Mouse (Mus musculus) adrenal gland, adult 8-10 months (tissue): ENCODE data around the gene Sltm. TPM values are rescaled to one million over a fixed set of nuclear protein-coding genes. Genes with fewer than 3 reads are reported as not detected.
"Not testable (repeated sequence)": the region's sequence is repeated elsewhere in the genome, so short reads cannot be mapped to it uniquely, and the experiment has no call there.

Experiments
- DNase-seq: peaks from one replicate; pipeline ENCODE4 v3.0.0; 2022
- total RNA-seq, 4 experiments: library from RNA; stranded (reverse); gene quantifications; 2 replicates each; pipeline ENCODE4 v1.2.4; 2022

Gene Sltm
- total RNA-seq, 4 experiments from 2014 or later = 25.6 to 66.3 (median 38.4) TPM

DNA sequence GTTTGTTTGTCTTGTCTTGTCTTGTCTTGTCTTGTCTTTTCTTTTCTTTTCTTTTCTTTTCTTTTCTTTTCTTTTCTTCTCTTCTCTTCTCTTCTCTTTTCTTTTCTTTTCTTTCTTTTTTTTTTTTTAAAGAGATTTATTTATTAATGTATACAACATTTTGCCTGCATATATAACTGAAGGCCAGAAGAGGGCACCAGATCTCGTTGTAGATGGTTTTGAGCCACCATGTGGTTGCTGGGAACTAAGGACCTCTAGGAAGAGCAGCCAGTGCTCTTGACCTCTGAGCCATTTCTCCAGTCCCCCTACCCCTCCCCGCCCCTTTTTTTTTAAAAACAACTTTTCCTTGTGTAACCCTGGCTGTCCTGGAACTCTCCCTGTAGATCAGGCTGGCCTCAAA is 9.7 kb downstream of the Sltm start:
- not testable (repeated sequence) for DNase-seq

DNA sequence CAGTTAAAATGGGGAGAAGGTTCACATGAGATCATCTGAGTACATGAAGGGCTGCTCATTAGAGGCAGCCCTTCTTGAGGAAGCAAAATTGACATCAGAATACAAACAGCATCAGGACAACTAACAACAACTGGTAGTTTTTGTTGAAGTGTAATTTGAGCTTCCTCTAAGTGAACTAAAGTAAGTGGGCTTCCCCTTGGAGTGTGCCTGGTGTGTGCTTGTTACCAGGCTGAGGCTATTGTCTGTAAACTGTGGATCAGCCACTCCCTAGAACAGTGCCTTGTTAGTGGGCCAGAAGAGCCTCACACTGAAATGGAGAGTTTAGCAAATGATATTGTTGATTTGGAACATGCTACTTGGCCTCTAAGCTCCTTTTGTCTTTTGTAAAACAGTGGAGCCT is 12.9 kb downstream of the Sltm start:
- no peak for DNase-seq

DNA sequence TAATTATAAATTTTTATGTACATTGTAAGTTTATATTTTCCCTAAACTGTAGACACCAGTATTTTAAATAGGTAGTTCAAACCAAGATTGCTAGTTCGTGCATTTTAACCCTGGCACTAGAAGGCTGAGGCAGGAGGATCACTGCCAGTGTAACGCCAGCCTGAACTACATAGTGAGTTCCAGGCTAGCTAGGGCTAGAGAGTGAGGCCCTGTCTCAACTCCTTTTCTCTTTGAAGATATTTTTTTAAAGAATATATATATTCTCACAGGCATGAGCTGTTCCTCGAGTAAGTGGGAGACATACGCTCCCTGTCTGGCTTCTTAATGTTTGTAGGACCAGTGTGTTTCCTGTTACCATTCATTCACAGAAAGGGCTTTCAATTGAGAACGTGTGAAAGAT is 14.2 kb downstream of the Sltm start:
- DNase-seq = no peak

DNA sequence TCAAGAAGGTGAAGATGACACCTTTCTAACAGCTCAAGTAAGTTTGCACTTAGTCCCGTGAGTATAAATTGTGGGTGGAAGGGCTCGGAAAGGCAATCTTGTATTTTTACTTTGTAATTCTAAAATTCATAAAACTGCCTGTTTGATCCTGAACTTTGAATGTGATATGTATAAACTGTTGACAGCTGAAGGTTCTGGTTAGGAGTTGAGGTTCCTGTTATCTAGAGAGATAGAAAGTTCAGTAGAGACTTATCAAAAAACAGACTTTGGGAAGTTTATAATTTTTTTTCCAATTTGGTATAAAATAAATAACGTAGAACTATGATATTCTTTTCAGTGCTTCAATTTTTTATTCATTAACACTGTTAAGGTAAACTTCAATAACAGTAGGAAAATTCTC is 20.3 kb downstream of the Sltm start:
- no peak for DNase-seq

GRCm38 (mm10) chr9:70567651-70568050 is 25.1 kb downstream of the Sltm start:
- no peak for DNase-seq

- DNase-seq = no peak
Observed at GRCm38 (mm10) chr9:70570351-70570750, 27.8 kb downstream of the Sltm start.

DNA sequence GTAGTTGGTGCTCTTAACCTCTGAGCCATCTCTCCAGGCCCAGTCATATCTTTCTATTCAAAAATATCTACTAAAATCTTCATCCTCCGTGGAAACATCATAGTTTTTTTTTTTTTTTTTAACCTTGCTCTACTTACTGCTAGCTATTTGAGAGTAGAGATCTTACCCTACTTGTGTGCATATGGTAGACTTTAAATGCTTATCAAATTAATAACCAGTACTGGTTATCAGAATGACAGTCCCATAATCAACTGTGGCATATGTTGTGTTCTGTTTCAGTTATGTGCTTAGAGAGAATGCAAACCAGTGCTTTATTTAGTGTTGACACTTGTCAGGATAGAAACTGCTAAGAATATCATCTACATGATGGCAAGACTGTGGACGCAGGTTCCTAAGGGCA is 35.6 kb downstream of the Sltm start:
- DNase-seq = no peak

GRCm38 (mm10) chr9:70580956-70581355 is 38.4 kb downstream of the Sltm start:
- no peak for DNase-seq

- no peak for DNase-seq
Observed at GRCm38 (mm10) chr9:70584641-70585040, 42.1 kb downstream of the Sltm start.

DNA sequence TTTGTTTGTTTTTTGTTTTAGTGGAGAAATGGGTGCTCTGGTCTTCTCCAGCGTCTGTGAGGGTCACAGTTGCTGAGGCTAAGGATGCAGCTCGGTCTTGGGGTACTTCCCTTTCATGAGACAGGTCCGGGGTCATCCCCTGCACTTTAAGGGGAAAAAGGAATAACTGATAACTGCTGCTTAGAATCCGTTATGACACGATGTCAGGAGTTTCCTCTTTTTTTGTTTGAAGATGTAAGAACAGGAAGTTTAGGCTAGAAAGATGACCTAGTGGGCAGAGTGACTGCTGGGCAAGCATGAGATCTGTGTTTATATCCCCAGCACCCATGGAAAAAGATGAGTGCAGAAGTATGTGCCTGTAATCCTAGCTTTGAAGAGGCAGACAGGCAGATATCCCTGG is 42.6 kb downstream of the Sltm start:
- no peak for DNase-seq

GRCm38 (mm10) chr9:70587171-70587570 is 44.6 kb downstream of the Sltm start:
- no peak for DNase-seq

- no peak for DNase-seq
Observed at GRCm38 (mm10) chr9:70590775-70591174, 48.2 kb downstream of the Sltm start.

DNA sequence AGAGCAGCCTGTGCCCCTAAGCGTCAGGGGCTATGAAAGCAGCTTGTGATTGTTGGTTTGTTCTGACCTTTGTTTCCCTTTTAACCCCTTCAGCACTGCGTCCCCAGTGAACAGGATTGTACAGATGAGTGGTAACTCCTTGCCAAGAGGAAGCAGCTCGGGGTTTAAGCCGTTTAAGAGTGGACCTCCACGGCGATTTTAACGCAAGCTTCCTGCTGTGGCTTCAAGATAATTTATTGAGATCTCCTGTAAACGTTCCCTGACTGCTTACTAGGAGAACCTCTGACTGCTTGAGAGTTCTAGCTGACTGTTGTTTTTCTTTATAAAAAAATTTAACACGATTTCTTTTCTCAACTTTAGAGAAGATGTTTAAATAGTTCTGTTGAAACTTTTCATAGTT is 48.9 kb downstream of the Sltm start:
- DNase-seq = no peak

GRCm38 (mm10) chr9:70598271-70598670 is 55.7 kb downstream of the Sltm start:
- DNase-seq = no peak

- no peak for DNase-seq
Observed at GRCm38 (mm10) chr9:70602186-70602845, 59.8 kb downstream of the Sltm start.

DNA sequence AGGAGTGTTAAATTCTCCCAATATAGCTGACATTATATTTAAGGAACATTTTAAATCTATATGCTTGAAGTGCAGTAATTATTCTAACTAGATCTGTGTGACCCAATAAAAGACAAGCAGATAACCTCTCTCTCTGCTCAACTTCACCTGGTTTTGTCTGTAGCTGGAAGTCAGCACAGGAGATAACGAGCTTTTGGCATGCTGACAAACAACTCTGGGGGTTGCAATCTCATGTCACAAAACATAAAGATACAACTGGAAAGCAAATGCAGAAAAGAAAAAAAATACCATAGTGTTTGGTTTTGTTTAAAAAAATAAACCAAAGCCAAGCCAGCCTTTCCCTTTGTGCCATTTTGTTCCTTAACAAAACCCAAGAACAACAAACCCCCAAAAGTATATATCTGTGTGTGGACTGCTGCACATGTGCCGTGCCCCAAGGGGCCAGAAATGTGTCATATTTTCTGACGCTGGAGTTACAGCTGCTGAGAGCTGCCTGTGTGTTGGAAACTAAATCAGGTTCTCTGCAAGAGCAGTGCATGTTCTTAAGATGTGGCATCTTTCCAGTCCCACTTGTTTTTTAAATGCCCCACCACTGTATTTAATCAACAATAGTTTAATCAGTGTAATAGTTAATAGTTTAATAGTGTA is 68.6 kb downstream of the Sltm start:
- no peak for DNase-seq

- DNase-seq = no peak
Observed at GRCm38 (mm10) chr9:70629711-70630110, 87.2 kb downstream of the Sltm start.

- no peak for DNase-seq
Observed at GRCm38 (mm10) chr9:70631665-70632064, 89.1 kb downstream of the Sltm start.

- no peak for DNase-seq
Observed at GRCm38 (mm10) chr9:70636748-70637147, 94.2 kb downstream of the Sltm start.

Other genes with a start within 250 kb of the Sltm start
- 1 to 10 TPM in 3 of 4 experiments, under 1 TPM in 1; 0.73 to 2.9 (median 1.5) TPM for gene Ccnb2, start 121.2 kb upstream of the Sltm start, total RNA-seq
- gene Rnf111, start 39.0 kb upstream of the Sltm start, total RNA-seq = 10 to 100 TPM; 33.2 to 51.8 (median 38.6) TPM
- gene Gm10642, start 113.5 kb downstream of the Sltm start, total RNA-seq = under 1 TPM; 0.37 to 0.65 (median 0.47) TPM
- gene Mindy2, start 114.4 kb downstream of the Sltm start, total RNA-seq = 10 to 100 TPM; 15.9 to 22.7 (median 19.1) TPM
- 10 to 100 TPM; 46.6 to 59.2 (median 54.2) TPM for gene Adam10, start 136.2 kb downstream of the Sltm start, total RNA-seq